Mouse (Mus musculus) bone marrow macrophage, adult 2 months (primary cell): ENCODE measurements around the gene 4933421I07Rik. TPM values are rescaled to one million over a fixed set of nuclear protein-coding genes. Genes with fewer than 3 reads are reported as not detected.

ENCODE experiments used
- H3K27ac ChIP-seq: 2 replicates; pipeline ENCODE4 v1.5.1; 2012; ENCODE audit warnings: low read depth, low read length; ENCODE audit not compliant: insufficient read depth
- H3K4me1 ChIP-seq: 2 replicates; pipeline ENCODE4 v1.6.1; 2012; ENCODE audit warnings: low read length; ENCODE audit not compliant: control insufficient read depth, insufficient read depth
- H3K4me3 ChIP-seq: 2 replicates; pipeline ENCODE4 v1.5.1; 2012; ENCODE audit warnings: mild to moderate bottlenecking, low read length, moderate library complexity; ENCODE audit not compliant: insufficient read depth
- CTCF ChIP-seq: IDR thresholded peaks from 2 replicates; pipeline ENCODE4 v1.5.1; 2012; ENCODE audit warnings: low read depth, mild to moderate bottlenecking, low read length, moderate library complexity
- POLR2A ChIP-seq: IDR thresholded peaks from 2 replicates; pipeline ENCODE4 v1.6.1; 2012; ENCODE audit warnings: mild to moderate bottlenecking, low read depth, low read length, borderline replicate concordance
- polyA plus RNA-seq: library from polyadenylated mRNA; stranded (reverse); fragments of >200 nt; gene quantifications from 2 replicates; pipeline ENCODE4 v1.2.4, GENCODE M21; 2012; ENCODE audit not compliant: missing spikeins, insufficient read depth, insufficient read length

Gene 4933421I07Rik
- not detected in 2 replicates for polyA plus RNA-seq

- Histone ChIP-seq H3K4me3 (no peak within 1 kb of the TSS), H3K4me1 (no peaks in the 10 kb centered on the region), H3K27ac (no peak within 1 kb of the TSS)
- no peak for TF ChIP-seq POLR2A
- TF ChIP-seq CTCF: no peak
Measured at GRCm38 (mm10) chr7:42447850-42448249, at the start of gene 4933421I07Rik. TSS of gene 4933421I07Rik (minus strand) at chr7:42448120.

GRCm38 (mm10) chr7:42497356-42497755, 49.4 kb upstream of the 4933421I07Rik start:
- Histone ChIP-seq H3K27ac (no peak overlapping the region), H3K4me3 (no peak overlapping the region), H3K4me1 (no peaks in the 10 kb centered on the region)
- TF ChIP-seq CTCF: no peak
- no peak for TF ChIP-seq POLR2A

GRCm38 (mm10) chr7:42496202-42496601, 48.3 kb upstream of the 4933421I07Rik start:
- Histone ChIP-seq H3K4me3 (no peak overlapping the region), H3K4me1 (peaks cover 4% of the 10 kb centered on the region), H3K27ac (no peak overlapping the region)
- TF ChIP-seq POLR2A: no peak
- no peak for TF ChIP-seq CTCF

- Histone ChIP-seq H3K4me3 (peak overlapping the region; percentile 18), H3K27ac (peak overlapping the region; percentile 51), H3K4me1 (peaks cover 13% of the 10 kb centered on the region)
- TF ChIP-seq POLR2A (no peak), CTCF (no peak)
Measured at GRCm38 (mm10) chr7:42490859-42491258, 42.9 kb upstream of the 4933421I07Rik start.

GRCm38 (mm10) chr7:42490358-42490757, 42.4 kb upstream of the 4933421I07Rik start:
- Histone ChIP-seq H3K4me1 (peaks cover 13% of the 10 kb centered on the region), H3K4me3 (peak overlapping the region; percentile 18), H3K27ac (peak overlapping the region; percentile 51)
- no peak for TF ChIP-seq POLR2A
- TF ChIP-seq CTCF: no peak

GRCm38 (mm10) chr7:42454640-42455039, 6.7 kb upstream of the 4933421I07Rik start:
- H3K27ac ChIP-seq: no peak overlapping the region
- H3K4me3 ChIP-seq: no peak overlapping the region
- H3K4me1 ChIP-seq: no peaks in the 10 kb centered on the region
- TF ChIP-seq CTCF: no peak

- no peak overlapping the region for H3K4me3 ChIP-seq
- H3K4me1 ChIP-seq: no peaks in the 10 kb centered on the region
- TF ChIP-seq POLR2A: no peak
- TF ChIP-seq CTCF: peak; percentile 56
- H3K27ac ChIP-seq: no peak overlapping the region
Measured at GRCm38 (mm10) chr7:42450618-42451017, 2.7 kb upstream of the 4933421I07Rik start.

GRCm38 (mm10) chr7:42447352-42447751, 568 bp downstream of the 4933421I07Rik start:
- TF ChIP-seq CTCF: no peak
- no peak for TF ChIP-seq POLR2A
- no peak overlapping the region for H3K4me3 ChIP-seq
- no peak overlapping the region for H3K27ac ChIP-seq
- H3K4me1 ChIP-seq: no peaks in the 10 kb centered on the region

Other genes with a start within 250 kb of the 4933421I07Rik start
- not detected in 2 replicates for gene Vmn2r61, start 188.1 kb downstream of the 4933421I07Rik start, polyA plus RNA-seq
- 4.2 and 6.1 TPM in 2 replicates for gene Zfp141, start 57.6 kb upstream of the 4933421I07Rik start, polyA plus RNA-seq
- gene Gm21028, start 130.5 kb upstream of the 4933421I07Rik start, polyA plus RNA-seq: not detected in 2 replicates
- gene Zfp977, start 144.4 kb upstream of the 4933421I07Rik start, polyA plus RNA-seq: not detected in 2 replicates
- 2.3 and 2.5 TPM in 2 replicates for gene Zfp976, start 194.5 kb upstream of the 4933421I07Rik start, polyA plus RNA-seq
- gene Zfp975, start 244.6 kb upstream of the 4933421I07Rik start, polyA plus RNA-seq: 4.9 and 5.5 TPM in 2 replicates